Mouse (Mus musculus) midbrain, postnatal 0 days (tissue): ENCODE data around the gene Gm38100. TPM values are rescaled to one million over a fixed set of nuclear protein-coding genes. Genes with fewer than 3 reads are reported as not detected.

Source experiments
- ATAC-seq: fragments of 200-750 bp; cut with Nextera tagmentation; 2 replicates; pipeline ENCODE4 v1.8.0; 2017; ENCODE audit warnings: moderate number of reproducible peaks, mild to moderate bottlenecking, moderate TSS enrichment, moderate library complexity; ENCODE audit not compliant: low FRiP score
- DNase-seq: peaks from one replicate; pipeline ENCODE4 v3.0.0-alpha.2; 2015; ENCODE audit warnings: low spot score
- H3K27ac ChIP-seq: fragments of 300-500 bp; sonication (generic); 2 replicates; pipeline ENCODE4 v1.5.1; 2014; ENCODE audit warnings: low read depth, mild to moderate bottlenecking, low read length, mixed read lengths
- H3K27me3 ChIP-seq: fragments of 300-500 bp; sonication (generic); 2 replicates; pipeline ENCODE4 v1.6.1; 2014; ENCODE audit warnings: low read length, control low read depth, mixed read lengths; ENCODE audit not compliant: insufficient read depth
- H3K36me3 ChIP-seq: fragments of 300-500 bp; sonication (generic); 2 replicates; pipeline ENCODE4 v1.6.1; 2014; ENCODE audit warnings: low read length, control low read depth, mixed read lengths; ENCODE audit not compliant: insufficient read depth
- H3K4me1 ChIP-seq: fragments of 300-500 bp; sonication (generic); 2 replicates; pipeline ENCODE4 v1.6.1; 2014; ENCODE audit warnings: mild to moderate bottlenecking, control low read depth, antibody characterized with exemption, low read length, mixed read lengths; ENCODE audit not compliant: insufficient read depth
- H3K4me2 ChIP-seq: fragments of 300-500 bp; sonication (generic); 2 replicates; pipeline ENCODE4 v1.6.1; 2014; ENCODE audit warnings: low read depth, mild to moderate bottlenecking, low read length, mixed read lengths; ENCODE audit not compliant: poor library complexity, severe bottlenecking
- H3K4me3 ChIP-seq: fragments of 300-500 bp; sonication (generic); 2 replicates; pipeline ENCODE4 v1.5.1; 2014; ENCODE audit warnings: low read depth, mild to moderate bottlenecking, low read length, moderate library complexity
- H3K9ac ChIP-seq: fragments of 300-500 bp; sonication (generic); replicated peaks from 2 replicates; pipeline ENCODE4 v1.6.1; 2014; ENCODE audit warnings: mild to moderate bottlenecking, low read length, moderate library complexity, mixed read lengths; ENCODE audit not compliant: poor library complexity, severe bottlenecking
- H3K9me3 ChIP-seq: fragments of 300-500 bp; sonication (generic); 2 replicates; pipeline ENCODE4 v1.6.1; 2016; ENCODE audit warnings: low read length, control low read depth
- CTCF ChIP-seq: IDR thresholded peaks from 2 replicates; pipeline ENCODE4 v1.5.1; 2016; ENCODE audit warnings: antibody characterized with exemption, mild to moderate bottlenecking
- WGBS: fragments of 180-500 bp; shearing (Covaris S2); extraction: QIAGEN DNeasy Blood & Tissue Kit; methylation state at CpG from one replicate; pipeline ENCODE4 v1.1.7; 2014; 5-methylcytosine and 5-hydroxymethylcytosine counted together
- polyA plus RNA-seq: library from polyadenylated mRNA; unstranded; fragments of >200 nt; fragmentation: Nextera tagmentation; extraction: Ambion mirVana; gene quantifications from 2 replicates; pipeline ENCODE4 v1.2.1, GENCODE M21; 2015
- total RNA-seq: library from RNA; depleted of rRNA; stranded (reverse); fragments of >200 nt; gene quantifications from 2 replicates; pipeline ENCODE4 v1.2.3, GENCODE M21; 2014

Gm38100 gene
- total and polyA plus RNA-seq, 2 experiments from 2014 or later = 0.09 TPM; not detected in 1

GRCm38 (mm10) chr1:175893726-175894125 lies 26.4 kb upstream of the Gm38100 start:
- H3K36me3 ChIP-seq = no peaks in the 10 kb centered on the region
- no peaks in the 10 kb centered on the region for H3K9me3 ChIP-seq
- H3K4me3 ChIP-seq = no peak overlapping the region
- WGBS = 97% methylated on average over 12 of the region's 12 CpGs
- TF ChIP-seq CTCF = no peak
- H3K9ac ChIP-seq = no peak overlapping the region
- DNase-seq (no peak), ATAC-seq (no peak)
- no peak overlapping the region for H3K27ac ChIP-seq
- H3K4me2 ChIP-seq = no peak overlapping the region
- H3K4me1 ChIP-seq = no peaks in the 10 kb centered on the region
- no peaks in the 10 kb centered on the region for H3K27me3 ChIP-seq

- Histone ChIP-seq H3K36me3 (no peaks in the 10 kb centered on the region), H3K4me1 (no peaks in the 10 kb centered on the region), H3K9ac (no peak overlapping the region), H3K27me3 (no peaks in the 10 kb centered on the region; the same call in 1 of the 2 replicates), H3K4me2 (no peak overlapping the region), H3K27ac (no peak overlapping the region), H3K4me3 (no peak overlapping the region), H3K9me3 (no peaks in the 10 kb centered on the region)
- no peak for TF ChIP-seq CTCF
- ATAC-seq (no peak), DNase-seq (no peak)
- 91% methylated on average over 2 of the region's 2 CpGs for WGBS
Measured at GRCm38 (mm10) chr1:175911207-175911606, 8.9 kb upstream of the Gm38100 start.

DNA sequence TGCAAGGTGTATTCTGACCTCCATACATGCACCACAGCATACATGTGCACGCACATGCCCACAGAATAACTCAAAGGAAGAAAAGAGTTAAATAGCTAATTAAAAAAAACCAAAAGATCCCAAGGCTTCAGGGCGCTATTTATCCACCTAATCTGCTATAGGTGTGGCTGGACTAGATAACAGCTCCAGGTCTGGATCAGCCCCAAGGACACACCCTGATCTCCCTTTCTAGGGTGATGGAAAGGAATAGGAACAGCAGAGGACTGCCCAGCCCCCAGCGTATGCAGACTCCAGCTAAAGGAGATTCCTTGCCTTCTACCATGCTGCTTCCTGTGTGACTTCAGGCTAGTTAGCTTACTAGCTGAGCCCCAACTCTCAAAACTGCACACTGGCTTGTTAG lies 8.1 kb upstream of the Gm38100 start:
- H3K36me3 ChIP-seq = no peaks in the 10 kb centered on the region
- H3K4me3 ChIP-seq = no peak overlapping the region
- H3K4me2 ChIP-seq = no peak overlapping the region
- no peaks in the 10 kb centered on the region; the same call in 1 of the 2 replicates for H3K27me3 ChIP-seq
- TF ChIP-seq CTCF = no peak
- H3K4me1 ChIP-seq = no peaks in the 10 kb centered on the region
- no peak for ATAC-seq
- H3K9me3 ChIP-seq = no peaks in the 10 kb centered on the region
- H3K27ac ChIP-seq = no peak overlapping the region
- no peak for DNase-seq
- 88% methylated on average over 3 of the region's 3 CpGs for WGBS
- H3K9ac ChIP-seq = no peak overlapping the region

DNA sequence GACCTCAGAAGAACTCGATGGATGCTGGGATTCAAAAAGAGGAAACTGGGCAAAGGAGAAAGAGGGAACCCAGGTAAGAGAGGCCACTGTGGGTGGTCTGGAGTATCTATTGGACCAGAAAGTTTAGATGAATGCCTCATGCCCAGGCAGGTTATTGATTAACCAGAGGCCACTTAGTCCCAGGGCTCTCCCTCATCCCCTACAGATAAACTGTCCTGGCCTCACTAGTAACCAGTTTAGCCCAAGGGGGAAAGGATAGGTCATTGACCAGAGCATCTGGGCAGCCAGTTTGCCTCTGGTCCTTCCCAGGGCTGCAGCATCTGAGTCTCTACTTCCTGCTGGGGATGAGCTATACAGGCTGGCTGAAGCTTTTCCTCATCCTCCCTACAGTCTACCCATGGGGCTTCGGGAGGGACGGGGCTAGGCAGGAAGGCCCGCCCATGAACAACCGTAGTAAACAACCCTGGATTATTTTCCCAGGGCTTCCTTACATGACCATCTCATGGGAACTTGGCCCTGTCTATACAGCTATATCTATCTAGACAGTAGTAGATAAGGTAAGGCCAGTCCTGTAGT lies 6.3 kb upstream of the Gm38100 start:
- ATAC-seq = no peak
- no peak for TF ChIP-seq CTCF
- Histone ChIP-seq H3K9ac (no peak overlapping the region), H3K27ac (no peak overlapping the region), H3K9me3 (no peaks in the 10 kb centered on the region), H3K36me3 (no peaks in the 10 kb centered on the region), H3K4me3 (no peak overlapping the region), H3K4me1 (no peaks in the 10 kb centered on the region), H3K4me2 (no peak overlapping the region), H3K27me3 (no peaks in the 10 kb centered on the region; the same call in 1 of the 2 replicates)
- DNase-seq = no peak
- WGBS = 83% methylated on average over 5 of the region's 5 CpGs

- no peak overlapping the region for H3K4me3 ChIP-seq
- WGBS = 95% methylated on average over 8 of the region's 8 CpGs
- H3K4me2 ChIP-seq = no peak overlapping the region
- no peak overlapping the region for H3K27ac ChIP-seq
- DNase-seq = no peak
- no peaks in the 10 kb centered on the region for H3K36me3 ChIP-seq
- H3K27me3 ChIP-seq = no peaks in the 10 kb centered on the region; the same call in 1 of the 2 replicates
- TF ChIP-seq CTCF = no peak
- no peak overlapping the region for H3K9ac ChIP-seq
- no peaks in the 10 kb centered on the region for H3K9me3 ChIP-seq
- H3K4me1 ChIP-seq = no peaks in the 10 kb centered on the region
- no peak for ATAC-seq
Measured at GRCm38 (mm10) chr1:175921091-175921490, 962 bp downstream of the Gm38100 start.

- Histone ChIP-seq H3K27me3 (no peaks in the 10 kb centered on the region), H3K9ac (no peak overlapping the region), H3K4me3 (no peak overlapping the region), H3K27ac (no peak overlapping the region), H3K9me3 (no peaks in the 10 kb centered on the region), H3K4me2 (no peak overlapping the region), H3K36me3 (no peaks in the 10 kb centered on the region), H3K4me1 (no peaks in the 10 kb centered on the region)
- 53% methylated on average over 7 of the region's 7 CpGs for whole genome bisulfite sequencing
- TF ChIP-seq CTCF = peak; percentile 93
- peak; percentile 85 for DNase-seq
- peak; percentile 57; the same call in 1 of the 2 replicates for ATAC-seq
Measured at GRCm38 (mm10) chr1:175923848-175924787, 4.0 kb downstream of the Gm38100 start.
